Mouse (Mus musculus) frontal cortex, postnatal 14 days (tissue): ENCODE results near the gene Muc5b.

ENCODE experiments used
- DNase-seq, 2 experiments: peaks; one replicate each; pipeline ENCODE4 v3.0.0; 2022; ENCODE audit warnings: low spot score in 2 of 2

Gene Muc5b

GRCm38 (mm10) chr7:141902791-141903190 is 63.9 kb downstream of the Muc5b start:
- DNase-seq: peak in 1 of 2 experiments; percentile 29

DNA sequence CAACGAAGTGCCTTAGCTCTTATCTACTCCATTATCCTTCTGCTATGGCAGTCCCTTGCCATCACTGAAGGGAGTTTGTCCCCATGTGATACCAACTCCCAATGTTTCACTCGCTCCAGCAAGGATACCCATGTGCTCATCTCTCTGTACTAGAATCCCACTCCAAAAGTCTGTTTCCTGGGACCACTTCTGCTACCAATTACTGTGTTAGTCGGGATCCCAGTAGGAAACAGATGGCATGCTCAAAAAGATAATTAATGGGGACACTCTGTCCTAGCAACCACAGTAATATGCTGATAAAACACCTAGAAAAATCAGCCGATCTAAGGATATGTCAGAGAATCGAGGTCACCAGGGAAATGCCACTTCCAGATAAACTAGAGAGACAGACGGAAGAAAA is 69.7 kb downstream of the Muc5b start:
- no peak for DNase-seq

GRCm38 (mm10) chr7:141911305-141911704 is 72.4 kb downstream of the Muc5b start:
- no peak for DNase-seq

- no peak for DNase-seq
Measured at GRCm38 (mm10) chr7:141918407-141918806, 79.5 kb downstream of the Muc5b start, which contains the start of gene Tollip. Tollip (minus strand) TSS chr7:141918507.
